Mouse (Mus musculus): ENCODE measurements around the gene Olfr802.

Olfr802 gene

DNA sequence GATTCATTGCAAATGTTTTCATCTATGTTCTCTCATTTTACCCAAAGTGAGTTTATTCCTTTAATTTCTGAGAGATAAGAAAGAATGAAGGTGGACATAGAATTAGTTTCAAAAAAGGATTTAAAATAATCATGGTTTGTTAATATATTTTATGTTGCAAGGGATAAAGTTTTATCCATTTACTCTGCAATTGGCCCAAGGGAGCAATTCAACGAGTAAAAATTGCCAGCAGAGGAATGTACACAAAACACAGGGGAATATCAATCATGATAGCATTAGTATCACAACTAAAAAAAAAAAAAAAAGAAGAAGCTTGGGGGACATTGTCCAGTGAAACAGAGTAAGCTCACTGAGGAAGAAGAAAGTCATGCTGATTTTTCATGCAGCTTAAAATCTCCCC is at the start of gene Olfr802:
Olfr802 (minus strand) TSS at position 101 of the 400 bp plus-strand sequence.
- no peak for DNase-seq (ENCODE audit: low read depth, low spot score)

DNA sequence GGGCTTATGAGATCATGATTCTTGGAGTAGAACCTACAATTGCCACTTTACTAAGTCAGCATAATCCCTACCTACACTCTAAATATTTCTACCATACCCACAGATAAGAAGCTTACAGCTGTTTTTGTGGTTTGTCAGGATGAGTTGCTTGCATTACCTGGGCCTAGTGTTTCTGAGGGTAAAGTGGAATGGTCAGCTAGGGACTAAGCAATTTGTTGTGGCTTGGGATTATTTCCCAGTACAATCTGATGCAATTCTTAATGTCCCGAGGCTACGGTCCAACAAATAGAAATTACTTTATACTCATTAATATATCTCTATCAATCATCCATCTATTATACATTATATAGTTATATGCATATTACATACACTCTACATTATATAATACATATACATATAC is 41.3 kb upstream of the Olfr802 start, which contains the start of gene Olfr805:
Olfr805 (minus strand) TSS at position 101 of the 400 bp plus-strand sequence.
- no peak for DNase-seq (ENCODE audit: low read depth, low spot score)

DNA sequence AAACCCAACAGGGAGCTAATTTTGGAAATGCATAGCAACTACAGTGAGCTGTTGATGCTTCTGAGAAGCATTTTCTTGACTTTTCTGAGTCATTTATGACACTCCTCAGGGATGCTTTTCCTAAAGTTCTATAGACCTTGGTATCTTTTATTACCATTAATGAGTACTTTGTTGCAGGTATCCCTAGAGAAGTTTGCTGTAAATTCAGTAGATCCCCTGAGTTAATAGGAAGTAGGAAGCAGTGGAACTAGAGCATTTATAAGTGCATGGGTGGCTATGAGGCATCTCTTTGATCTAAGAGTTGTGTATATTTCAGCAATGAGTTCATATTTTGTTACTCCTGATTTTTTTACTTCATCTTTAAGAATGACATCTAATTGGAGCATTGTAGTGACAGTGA is 14.9 kb upstream of the Olfr802 start, which contains the start of gene Olfr804:
Olfr804 (plus strand) TSS at position 301 of the 400 bp plus-strand sequence.
- DNase-seq (ENCODE audit: low read depth, low spot score) = no peak

DNA sequence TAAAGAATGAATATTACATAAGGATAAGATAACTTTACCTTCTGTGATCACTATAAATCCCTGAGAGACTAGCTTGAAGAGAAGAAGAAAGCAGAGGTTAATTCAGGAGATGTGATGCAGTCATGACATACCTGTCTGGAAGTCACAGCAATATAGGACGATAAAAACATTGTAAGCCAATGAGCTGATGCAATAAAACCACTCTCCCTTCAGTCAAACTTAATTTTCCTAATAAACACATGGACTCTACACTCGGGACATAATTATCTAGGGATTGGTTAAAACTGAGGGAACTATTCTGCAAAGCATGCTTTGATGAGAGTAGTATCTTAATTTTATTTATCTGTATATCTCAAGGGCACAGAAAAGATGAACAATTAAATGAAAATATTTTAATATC is 6.2 kb upstream of the Olfr802 start, which contains the start of gene Olfr803:
Olfr803 (minus strand) TSS at position 101 of the 400 bp plus-strand sequence.
- DNase-seq (ENCODE audit: low read depth, low spot score) = no peak

DNA sequence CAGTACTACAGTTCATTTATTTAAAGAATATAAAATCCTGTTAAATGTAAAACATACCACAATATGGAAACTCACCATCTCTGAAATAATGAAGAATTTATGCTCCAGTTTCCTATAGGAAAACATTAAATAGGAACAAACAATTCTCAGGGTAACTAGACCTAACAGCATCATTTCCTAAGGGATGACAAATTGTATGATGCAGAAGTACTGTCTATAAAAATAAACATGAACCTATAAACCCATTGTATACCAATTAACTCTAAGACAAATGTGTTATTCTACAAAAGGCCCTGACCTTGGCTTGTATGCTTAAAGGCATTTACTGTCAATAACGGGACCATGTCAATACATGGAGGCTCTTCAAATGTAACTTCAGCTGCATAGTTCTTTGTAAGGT is 14.2 kb downstream of the Olfr802 start, which contains the start of gene Olfr801:
Olfr801 (minus strand) TSS at position 101 of the 400 bp plus-strand sequence.
- no peak for DNase-seq (ENCODE audit: low read depth, low spot score)

DNA sequence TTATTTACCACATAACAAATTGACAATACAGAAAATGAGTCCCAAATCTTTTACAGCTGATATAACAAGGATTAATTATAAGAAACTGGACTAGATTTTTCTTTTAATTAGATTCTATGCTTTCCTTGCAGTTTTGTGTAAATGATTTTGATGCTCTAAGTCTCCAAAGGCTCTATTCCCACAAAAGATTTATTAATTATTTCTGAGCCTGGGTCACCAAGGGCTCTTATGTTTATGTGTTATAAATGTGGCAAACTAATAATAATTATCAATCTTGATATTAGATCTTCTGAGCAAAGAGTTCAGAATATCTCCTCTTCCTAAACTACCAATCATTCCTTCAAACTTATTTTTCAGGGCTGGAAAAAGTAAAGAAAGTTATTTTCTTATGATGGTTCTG is 30.6 kb downstream of the Olfr802 start, which contains the start of gene Olfr800:
Olfr800 (plus strand) TSS at position 301 of the 400 bp plus-strand sequence.
- DNase-seq (ENCODE audit: low read depth, low spot score) = no peak

DNA sequence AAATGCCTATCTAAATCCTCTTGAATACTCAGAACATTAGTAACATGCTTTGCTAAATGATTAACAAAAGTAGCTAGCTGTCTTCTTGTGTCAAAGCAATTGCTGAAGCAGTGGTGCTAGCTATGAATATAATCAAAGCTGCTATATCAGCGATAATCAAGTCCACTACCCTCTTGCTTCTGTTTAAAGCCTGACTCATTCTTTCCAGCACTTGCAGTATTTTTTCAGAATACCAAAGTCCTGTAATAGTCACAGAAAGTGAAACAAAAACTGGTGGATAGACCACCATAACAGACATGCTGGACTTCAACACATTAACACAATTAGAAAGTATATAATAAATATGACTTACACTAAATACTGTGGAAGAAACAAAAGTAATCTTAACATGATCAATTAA is 36.2 kb downstream of the Olfr802 start:
- no peak for DNase-seq (ENCODE audit: low read depth, low spot score)

DNA sequence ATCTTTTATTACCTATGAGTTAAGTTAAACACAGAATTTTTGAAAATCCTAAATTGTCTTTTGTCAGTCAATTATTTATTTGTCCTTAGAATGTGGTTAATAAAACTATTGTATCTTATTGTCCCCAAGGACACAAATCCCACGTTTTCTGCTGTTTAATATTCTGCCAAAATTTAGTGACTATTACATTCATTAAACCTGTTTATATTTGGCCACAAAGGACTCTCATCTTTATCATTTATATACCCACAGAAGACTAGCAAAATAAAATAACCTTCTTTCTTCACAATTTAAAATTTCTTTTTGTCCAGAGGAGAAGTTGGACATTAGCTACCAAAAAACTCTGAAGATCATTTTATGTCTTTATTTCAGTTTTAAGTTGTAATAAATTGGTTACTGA is 50.8 kb downstream of the Olfr802 start, which contains the start of gene Olfr799:
Olfr799 (plus strand) TSS at position 301 of the 400 bp plus-strand sequence.
- no peak for DNase-seq (ENCODE audit: low read depth, low spot score)

DNA sequence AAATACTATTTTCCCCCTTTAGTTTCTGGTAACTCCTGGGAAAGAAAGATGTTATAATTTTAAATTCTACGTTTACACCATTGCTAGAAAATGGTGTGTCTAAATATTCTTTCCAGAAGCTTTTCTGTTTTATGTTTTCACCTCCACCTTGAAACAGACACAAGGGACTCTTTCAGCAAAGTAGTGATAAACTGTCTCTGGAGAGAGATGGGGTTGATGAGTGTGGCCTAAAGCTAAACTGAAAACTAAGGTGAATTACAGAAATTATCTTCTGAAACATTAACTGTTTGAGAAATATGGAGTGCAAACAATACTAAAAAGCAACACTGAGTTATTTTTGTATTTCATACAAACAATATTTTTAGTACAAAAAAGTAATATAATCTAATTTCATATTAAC is 60.1 kb downstream of the Olfr802 start, which contains the start of gene Olfr798:
Olfr798 (minus strand) TSS at position 101 of the 400 bp plus-strand sequence.
- no peak for DNase-seq (ENCODE audit: low read depth, low spot score)
